Mouse (Mus musculus) bone marrow, adult 2 months (tissue): ENCODE measurements at regions not wholly inside any gene's neighbourhood (a gene's known extent, or its start where the extent isn't known, plus 50 kb on each side); places are given as distances from the start of the nearest gene placed in this dataset.

Experiments
- CTCF ChIP-seq: fragments of 200-500 bp; IDR thresholded peaks from 2 replicates; pipeline ENCODE4 v1.5.1; 2011; ENCODE audit warnings: low read length, control low read depth; ENCODE audit not compliant: control insufficient read depth, insufficient read depth
- POLR2A ChIP-seq: fragments of 200-500 bp; IDR thresholded peaks from 2 replicates; pipeline ENCODE4 v1.6.1; 2011; ENCODE audit warnings: low read depth, mild to moderate bottlenecking, control low read depth, low read length, borderline replicate concordance; ENCODE audit not compliant: control insufficient read depth

- TF ChIP-seq CTCF (no peak), POLR2A (no peak)
These were observed 441.9 kb upstream of the Mgmt start for GRCm38 (mm10) chr7:136452561-136452960.
